Mouse (Mus musculus): ENCODE results near the gene Sp6.

GRCm38 (mm10) chr11:97052219-97052646 lies 39.0 kb downstream of the Sp6 start:
- TF ChIP-seq CTCF (IDR thresholded peaks at IDR 0.05; ENCODE audit: borderline replicate concordance, extremely low read depth, insufficient read depth, insufficient read length) (no peak), POLR2A (IDR thresholded peaks at IDR 0.05; ENCODE audit: borderline replicate concordance, extremely low read depth, insufficient read depth, insufficient read length, poor library complexity, severe bottlenecking) (no peak)
